Mouse (Mus musculus): Measurements from ENCODE around the gene Utf1. TPM values are rescaled to one million over a fixed set of nuclear protein-coding genes. Genes with fewer than 3 reads are reported as not detected.

Utf1 gene
- polyA plus RNA-seq, 1 experiment, result 244 TPM

- no peak for TF ChIP-seq CTCF (IDR thresholded peaks at IDR 0.05; ENCODE audit: low read depth, low read length)
- TF ChIP-seq EP300 (IDR thresholded peaks at IDR 0.05; ENCODE audit: insufficient read depth, low read depth, low read length), result no peak
- TF ChIP-seq POLR2A (IDR thresholded peaks at IDR 0.05; ENCODE audit: insufficient read depth, low read length), result no peak
- Histone ChIP-seq H3K4me3 (ENCODE audit: low read depth, low read length) (no peak overlapping the region), H3K9ac (ENCODE audit: low read depth, poor library complexity, severe bottlenecking) (no peak overlapping the region), H3K36me3 (ENCODE audit: control insufficient read depth, insufficient read depth, low read length, poor library complexity, severe bottlenecking) (no peaks in the 10 kb centered on the region), H3K4me1 (ENCODE audit: control insufficient read depth, insufficient read depth, low read length) (peaks cover 2% of the 10 kb centered on the region), H3K27ac (ENCODE audit: insufficient read depth, low read length) (no peak overlapping the region), H3K27me3 (ENCODE audit: control insufficient read depth, insufficient read depth, low read length, poor library complexity, severe bottlenecking) (no peaks in the 10 kb centered on the region), H3K9me3 (replicated peaks; ENCODE audit: control insufficient read depth, insufficient read depth, low read length, poor library complexity, severe bottlenecking) (no peaks in the 10 kb centered on the region)
These were observed 47.3 kb downstream of the Utf1 start for GRCm38 (mm10) chr7:139990864-139991394.

GRCm38 (mm10) chr7:139992406-139992805 lies 48.8 kb downstream of the Utf1 start, which contains the start of gene Adam8:
Gene Adam8 (minus strand): TSS chr7:139992562.
- H3K9me3 ChIP-seq (replicated peaks; ENCODE audit: control insufficient read depth, insufficient read depth, low read length, poor library complexity, severe bottlenecking), result no peaks in the 10 kb centered on the region
- H3K4me3 ChIP-seq (ENCODE audit: low read depth, low read length), result no peak within 1 kb of the TSS
- TF ChIP-seq EP300 (IDR thresholded peaks at IDR 0.05; ENCODE audit: insufficient read depth, low read depth, low read length) (no peak), POLR2A (IDR thresholded peaks at IDR 0.05; ENCODE audit: insufficient read depth, low read length) (no peak), CTCF (IDR thresholded peaks at IDR 0.05; ENCODE audit: low read depth, low read length) (no peak)
- peaks cover 2% of the 10 kb centered on the region for H3K4me1 ChIP-seq (ENCODE audit: control insufficient read depth, insufficient read depth, low read length)
- H3K36me3 ChIP-seq (ENCODE audit: control insufficient read depth, insufficient read depth, low read length, poor library complexity, severe bottlenecking), result peaks cover 2% of the 10 kb centered on the region; the same call in 1 of the 2 replicates
- H3K27ac ChIP-seq (ENCODE audit: insufficient read depth, low read length), result peak within 1 kb of the TSS; percentile 9; the same call in 1 of the 2 replicates
- H3K27me3 ChIP-seq (ENCODE audit: control insufficient read depth, insufficient read depth, low read length, poor library complexity, severe bottlenecking), result no peaks in the 10 kb centered on the region
- H3K9ac ChIP-seq (ENCODE audit: low read depth, poor library complexity, severe bottlenecking), result no peak within 1 kb of the TSS

- peaks cover 10% of the 10 kb centered on the region for H3K36me3 ChIP-seq (ENCODE audit: control insufficient read depth, insufficient read depth, low read length, poor library complexity, severe bottlenecking)
- H3K27ac ChIP-seq (ENCODE audit: insufficient read depth, low read length), result peak overlapping the region; percentile 9; the same call in 1 of the 2 replicates
- H3K4me3 ChIP-seq (ENCODE audit: low read depth, low read length), result no peak overlapping the region
- no peaks in the 10 kb centered on the region for H3K27me3 ChIP-seq (ENCODE audit: control insufficient read depth, insufficient read depth, low read length, poor library complexity, severe bottlenecking)
- TF ChIP-seq POLR2A (IDR thresholded peaks at IDR 0.05; ENCODE audit: insufficient read depth, low read length) (no peak), CTCF (IDR thresholded peaks at IDR 0.05; ENCODE audit: low read depth, low read length) (no peak), EP300 (IDR thresholded peaks at IDR 0.05; ENCODE audit: insufficient read depth, low read depth, low read length) (no peak)
- H3K4me1 ChIP-seq (ENCODE audit: control insufficient read depth, insufficient read depth, low read length), result peaks cover 2% of the 10 kb centered on the region
- H3K9ac ChIP-seq (ENCODE audit: low read depth, poor library complexity, severe bottlenecking), result no peak overlapping the region
- no peaks in the 10 kb centered on the region for H3K9me3 ChIP-seq (replicated peaks; ENCODE audit: control insufficient read depth, insufficient read depth, low read length, poor library complexity, severe bottlenecking)
These were observed 49.9 kb downstream of the Utf1 start for GRCm38 (mm10) chr7:139993532-139993931.

- H3K4me1 ChIP-seq (ENCODE audit: control insufficient read depth, insufficient read depth, low read length), result peaks cover 2% of the 10 kb centered on the region
- no peaks in the 10 kb centered on the region for H3K9me3 ChIP-seq (replicated peaks; ENCODE audit: control insufficient read depth, insufficient read depth, low read length, poor library complexity, severe bottlenecking)
- no peak overlapping the region for H3K4me3 ChIP-seq (ENCODE audit: low read depth, low read length)
- TF ChIP-seq POLR2A (IDR thresholded peaks at IDR 0.05; ENCODE audit: insufficient read depth, low read length) (no peak), CTCF (IDR thresholded peaks at IDR 0.05; ENCODE audit: low read depth, low read length) (no peak), EP300 (IDR thresholded peaks at IDR 0.05; ENCODE audit: insufficient read depth, low read depth, low read length) (no peak)
- H3K36me3 ChIP-seq (ENCODE audit: control insufficient read depth, insufficient read depth, low read length, poor library complexity, severe bottlenecking), result peaks cover 12% of the 10 kb centered on the region
- peak overlapping the region; percentile 48; the same call in 1 of the 2 replicates for H3K27ac ChIP-seq (ENCODE audit: insufficient read depth, low read length)
- H3K27me3 ChIP-seq (ENCODE audit: control insufficient read depth, insufficient read depth, low read length, poor library complexity, severe bottlenecking), result no peaks in the 10 kb centered on the region
- H3K9ac ChIP-seq (ENCODE audit: low read depth, poor library complexity, severe bottlenecking), result no peak overlapping the region
These were observed 50.6 kb downstream of the Utf1 start for GRCm38 (mm10) chr7:139994202-139994601.

GRCm38 (mm10) chr7:139994676-139995075 lies 51.1 kb downstream of the Utf1 start:
- Histone ChIP-seq H3K27me3 (ENCODE audit: control insufficient read depth, insufficient read depth, low read length, poor library complexity, severe bottlenecking) (no peaks in the 10 kb centered on the region), H3K9me3 (replicated peaks; ENCODE audit: control insufficient read depth, insufficient read depth, low read length, poor library complexity, severe bottlenecking) (no peaks in the 10 kb centered on the region), H3K9ac (ENCODE audit: low read depth, poor library complexity, severe bottlenecking) (no peak overlapping the region), H3K36me3 (ENCODE audit: control insufficient read depth, insufficient read depth, low read length, poor library complexity, severe bottlenecking) (peaks cover 12% of the 10 kb centered on the region), H3K27ac (ENCODE audit: insufficient read depth, low read length) (peak overlapping the region; percentile 48; the same call in 1 of the 2 replicates), H3K4me3 (ENCODE audit: low read depth, low read length) (no peak overlapping the region), H3K4me1 (ENCODE audit: control insufficient read depth, insufficient read depth, low read length) (peaks cover 2% of the 10 kb centered on the region)
- peak; percentile 41 for TF ChIP-seq CTCF (IDR thresholded peaks at IDR 0.05; ENCODE audit: low read depth, low read length)
- no peak for TF ChIP-seq POLR2A (IDR thresholded peaks at IDR 0.05; ENCODE audit: insufficient read depth, low read length)

Other genes with a start within 250 kb of the Utf1 start
- gene Adgra1, start 109.6 kb upstream of the Utf1 start, polyA plus RNA-seq (2011; ENCODE audit: insufficient read depth, insufficient read length, low read depth, missing spikeins), result not detected in 2 replicates
- 5.4 and 5.6 TPM in 2 replicates for gene Kndc1, start 49.1 kb upstream of the Utf1 start, polyA plus RNA-seq (2011; ENCODE audit: insufficient read depth, insufficient read length, low read depth, missing spikeins)
- 3.6 and 3.9 TPM in 2 replicates for gene 6430531B16Rik, start 35.0 kb downstream of the Utf1 start, polyA plus RNA-seq (2011; ENCODE audit: insufficient read depth, insufficient read length, low read depth, missing spikeins)
- 9.2 and 10.6 TPM in 2 replicates for gene Adam8, start 48.8 kb downstream of the Utf1 start, polyA plus RNA-seq (2011; ENCODE audit: insufficient read depth, insufficient read length, low read depth, missing spikeins)
- 22.3 and 25.4 TPM in 2 replicates for gene Zfp511, start 92.6 kb downstream of the Utf1 start, polyA plus RNA-seq (2011; ENCODE audit: insufficient read depth, insufficient read length, low read depth, missing spikeins)
- gene Tubgcp2, start 92.9 kb downstream of the Utf1 start, polyA plus RNA-seq (2011; ENCODE audit: insufficient read depth, insufficient read length, low read depth, missing spikeins), result 36.3 and 38.3 TPM in 2 replicates
- not detected in 2 replicates for gene Msx3, start 105.3 kb downstream of the Utf1 start, polyA plus RNA-seq (2011; ENCODE audit: insufficient read depth, insufficient read length, low read depth, missing spikeins)
- 0.84 and 0.91 TPM in 2 replicates for gene Caly, start 138.8 kb downstream of the Utf1 start, polyA plus RNA-seq (2011; ENCODE audit: insufficient read depth, insufficient read length, low read depth, missing spikeins)
- gene Prap1, start 149.6 kb downstream of the Utf1 start, polyA plus RNA-seq (2011; ENCODE audit: insufficient read depth, insufficient read length, low read depth, missing spikeins), result not detected in 2 replicates
- gene Fuom, start 158.7 kb downstream of the Utf1 start, polyA plus RNA-seq (2011; ENCODE audit: insufficient read depth, insufficient read length, low read depth, missing spikeins), result 24.1 and 30.6 TPM in 2 replicates
- gene Paox, start 172.0 kb downstream of the Utf1 start, polyA plus RNA-seq (2011; ENCODE audit: insufficient read depth, insufficient read length, low read depth, missing spikeins), result 19.6 and 21.4 TPM in 2 replicates
- gene Echs1, start 172.7 kb downstream of the Utf1 start, polyA plus RNA-seq (2011; ENCODE audit: insufficient read depth, insufficient read length, low read depth, missing spikeins), result 107 and 109 TPM in 2 replicates
- gene Mtg1, start 193.8 kb downstream of the Utf1 start, polyA plus RNA-seq (2011; ENCODE audit: insufficient read depth, insufficient read length, low read depth, missing spikeins), result 43.2 and 44.0 TPM in 2 replicates
- gene Sprn, start 211.1 kb downstream of the Utf1 start, polyA plus RNA-seq (2011; ENCODE audit: insufficient read depth, insufficient read length, low read depth, missing spikeins), result 0.24 TPM in 1 of 2 replicates, not detected in the other
- gene Olfr522, start 221.0 kb downstream of the Utf1 start, polyA plus RNA-seq (2011; ENCODE audit: insufficient read depth, insufficient read length, low read depth, missing spikeins), result not detected in 2 replicates
- gene Olfr523, start 229.4 kb downstream of the Utf1 start, polyA plus RNA-seq (2011; ENCODE audit: insufficient read depth, insufficient read length, low read depth, missing spikeins), result not detected in 2 replicates